Mouse (Mus musculus): ENCODE data around the gene Gm20388. TPM values are rescaled to one million over a fixed set of nuclear protein-coding genes. Genes with fewer than 3 reads are reported as not detected.

The Gm20388 gene
- total RNA-seq, 2 experiments from 2014 or later, result 2.2 to 7.6 TPM

DNA sequence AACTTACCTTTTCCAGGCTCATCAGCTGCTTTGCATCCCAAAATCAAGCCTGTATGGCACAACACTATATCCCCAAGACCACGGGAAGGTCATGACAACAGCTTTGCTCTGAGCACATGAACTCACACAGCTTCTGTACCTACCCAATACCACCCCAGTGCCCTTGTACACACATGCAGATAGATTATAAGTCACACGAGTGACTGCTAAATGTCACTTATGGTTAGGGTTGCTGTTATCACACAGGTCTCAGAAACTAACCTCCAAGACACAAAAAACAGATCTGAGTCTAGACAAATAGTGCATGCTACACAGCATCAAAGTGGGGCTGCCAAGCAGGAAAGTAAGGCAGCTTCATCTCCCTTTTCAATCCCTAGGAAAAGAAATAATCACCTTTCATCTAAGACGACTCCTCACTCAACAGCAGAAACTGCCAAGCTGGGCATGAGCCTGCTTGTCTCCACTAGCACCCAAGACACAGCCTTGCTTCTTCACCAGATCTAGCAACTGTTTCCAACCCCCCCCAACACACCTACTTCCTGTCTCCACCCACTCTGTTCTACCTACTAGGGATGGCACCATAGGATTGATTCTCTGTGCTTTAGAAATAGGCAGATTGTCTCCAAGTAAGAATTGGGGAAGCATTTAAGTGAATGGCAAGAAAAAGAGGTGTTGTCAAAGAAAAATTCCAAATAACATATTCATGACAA is 3043.6 kb downstream of the Gm20388 start:
- no peak for DNase-seq (ENCODE audit: low spot score in 2 of 2)
- H3K27ac ChIP-seq, result peak overlapping the region; percentile 21; the same call in 1 of the 2 replicates
- H3K4me3 ChIP-seq, result no peak overlapping the region
- TF ChIP-seq CTCF (conservative IDR thresholded peaks at IDR 0.05), result no peak

DNA sequence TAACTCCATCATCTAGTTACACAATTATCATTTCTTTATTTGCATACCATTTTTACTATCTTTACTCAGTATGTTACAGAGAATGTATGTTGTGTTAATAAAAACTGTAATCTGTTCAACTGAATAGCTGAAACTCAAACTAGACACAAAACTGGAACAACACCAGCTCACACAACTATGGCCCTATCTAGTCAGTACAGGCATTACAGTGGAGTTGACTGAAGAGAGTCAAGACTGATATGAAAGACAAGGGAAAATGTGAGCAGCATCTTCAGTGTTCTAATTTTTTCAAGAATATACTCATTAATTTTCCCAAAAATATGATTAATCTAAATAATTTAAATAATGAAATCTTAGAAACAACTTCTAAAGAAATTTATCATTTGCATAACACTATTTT is 3044.6 kb downstream of the Gm20388 start:
- peak overlapping the region; percentile 55 for H3K27ac ChIP-seq
- DNase-seq (ENCODE audit: low spot score in 2 of 2), result no peak
- no peak overlapping the region for H3K4me3 ChIP-seq
- no peak for TF ChIP-seq CTCF (conservative IDR thresholded peaks at IDR 0.05)

DNA sequence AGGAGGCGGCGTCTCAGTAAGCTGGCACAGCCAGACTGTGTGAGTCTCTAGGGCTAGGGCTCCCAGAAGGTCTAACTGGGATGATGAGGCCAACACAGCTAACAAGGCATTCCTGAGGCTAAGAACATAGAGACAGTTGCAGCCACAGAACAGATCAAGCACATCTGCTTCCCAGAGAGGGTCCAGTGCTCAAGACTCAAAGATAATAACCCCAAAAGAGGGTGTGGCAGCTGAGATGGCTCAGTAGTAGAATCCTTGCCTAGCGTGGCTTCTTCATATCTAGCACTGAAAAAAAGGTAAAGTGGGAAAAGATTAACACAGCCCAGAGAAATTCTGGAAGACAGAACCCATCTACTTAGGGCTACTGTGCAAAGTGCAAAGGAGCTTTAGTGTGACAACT is 3045.4 kb downstream of the Gm20388 start:
- no peak for TF ChIP-seq CTCF (conservative IDR thresholded peaks at IDR 0.05)
- Histone ChIP-seq H3K4me3 (no peak overlapping the region), H3K27ac (peak overlapping the region; percentile 55; the same call in 1 of the 2 replicates)
- DNase-seq (ENCODE audit: low spot score in 2 of 2), result no peak

DNA sequence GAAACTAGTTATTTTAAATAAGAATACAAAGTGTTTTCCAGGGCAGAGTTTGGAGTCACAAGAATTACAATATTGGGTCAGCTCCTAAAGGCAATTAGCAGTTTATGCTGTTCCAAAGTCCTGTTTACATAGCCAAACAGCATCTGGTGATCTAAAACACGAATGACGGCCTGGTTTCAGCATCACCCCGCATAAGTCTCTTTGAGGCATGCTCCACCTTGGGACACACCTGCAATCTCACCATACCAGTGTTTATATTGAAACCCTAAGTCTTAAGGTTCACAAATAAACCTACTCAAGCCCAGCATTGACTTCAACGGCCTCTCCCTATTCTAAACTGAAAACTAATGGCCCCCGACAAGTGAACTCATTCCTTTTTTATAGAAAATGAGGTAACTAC is 3049.7 kb downstream of the Gm20388 start:
- Histone ChIP-seq H3K27ac (peak overlapping the region; percentile 39; the same call in 1 of the 2 replicates), H3K4me3 (no peak overlapping the region)
- TF ChIP-seq CTCF (conservative IDR thresholded peaks at IDR 0.05), result no peak
- no peak for DNase-seq (ENCODE audit: low spot score in 2 of 2)

DNA sequence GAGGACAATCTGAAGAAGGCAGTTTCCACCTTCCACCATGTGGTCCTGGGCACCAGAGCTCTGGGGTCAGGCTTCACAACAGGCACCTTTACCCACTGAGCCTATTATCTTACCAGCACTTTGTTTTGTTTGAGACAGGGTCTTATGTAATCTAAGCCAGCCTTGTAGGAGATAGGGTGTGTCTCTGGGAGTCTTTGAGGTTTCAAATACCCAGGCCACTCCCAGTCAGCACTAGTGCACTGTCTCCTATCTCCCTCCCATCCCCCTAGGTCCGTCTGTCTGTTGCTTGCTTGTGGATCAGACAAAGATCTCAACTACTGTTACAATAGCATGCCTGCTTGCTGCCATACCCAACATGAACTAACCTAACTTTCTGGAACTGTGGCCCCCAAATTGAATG is 3050.3 kb downstream of the Gm20388 start:
- no peak for TF ChIP-seq CTCF (conservative IDR thresholded peaks at IDR 0.05)
- DNase-seq (ENCODE audit: low spot score in 2 of 2), result no peak
- H3K27ac ChIP-seq, result peak overlapping the region; percentile 39; the same call in 1 of the 2 replicates
- H3K4me3 ChIP-seq, result no peak overlapping the region

DNA sequence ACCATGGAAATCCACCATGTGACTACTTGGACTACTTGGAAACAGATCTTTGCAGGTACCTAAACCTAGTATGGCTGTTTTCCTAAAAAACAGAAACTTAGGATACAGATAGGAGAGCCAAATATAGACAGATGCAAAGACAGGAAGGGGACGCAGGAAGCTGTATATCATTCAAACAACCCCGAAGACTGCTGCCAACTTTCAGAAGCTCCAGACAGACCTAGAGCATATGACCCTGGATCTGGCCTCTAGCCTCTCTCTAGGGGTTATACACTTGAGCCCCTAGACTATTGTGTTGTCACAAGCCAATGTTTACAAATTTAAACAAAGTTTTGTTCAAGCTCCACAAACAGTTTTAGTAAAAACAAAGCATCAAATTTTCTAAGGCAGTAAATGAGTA is 3050.8 kb downstream of the Gm20388 start:
- Histone ChIP-seq H3K27ac (no peak overlapping the region), H3K4me3 (no peak overlapping the region)
- no peak for DNase-seq (ENCODE audit: low spot score in 2 of 2)
- no peak for TF ChIP-seq CTCF (conservative IDR thresholded peaks at IDR 0.05)

DNA sequence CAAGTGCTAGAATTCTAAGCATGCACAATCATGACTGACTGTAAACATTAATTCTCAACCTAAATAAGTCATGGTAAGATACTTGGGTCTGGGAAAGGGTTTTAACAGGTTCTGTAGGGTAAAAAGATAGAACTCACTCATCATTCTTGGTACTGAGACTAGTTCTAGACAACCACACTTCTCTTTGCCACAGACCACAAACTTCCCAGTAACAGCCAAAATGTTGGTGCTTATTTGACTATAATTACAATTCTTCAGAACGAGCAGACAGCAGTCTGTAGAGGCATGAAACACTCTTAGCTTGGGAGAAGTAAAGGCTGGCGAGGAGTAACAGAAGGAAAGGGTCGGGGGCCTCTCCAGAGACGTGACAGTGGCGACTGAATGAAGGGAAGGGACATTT is 3051.4 kb downstream of the Gm20388 start:
- TF ChIP-seq CTCF (conservative IDR thresholded peaks at IDR 0.05), result no peak
- Histone ChIP-seq H3K4me3 (no peak overlapping the region), H3K27ac (no peak overlapping the region)
- no peak for DNase-seq (ENCODE audit: low spot score in 2 of 2)

DNA sequence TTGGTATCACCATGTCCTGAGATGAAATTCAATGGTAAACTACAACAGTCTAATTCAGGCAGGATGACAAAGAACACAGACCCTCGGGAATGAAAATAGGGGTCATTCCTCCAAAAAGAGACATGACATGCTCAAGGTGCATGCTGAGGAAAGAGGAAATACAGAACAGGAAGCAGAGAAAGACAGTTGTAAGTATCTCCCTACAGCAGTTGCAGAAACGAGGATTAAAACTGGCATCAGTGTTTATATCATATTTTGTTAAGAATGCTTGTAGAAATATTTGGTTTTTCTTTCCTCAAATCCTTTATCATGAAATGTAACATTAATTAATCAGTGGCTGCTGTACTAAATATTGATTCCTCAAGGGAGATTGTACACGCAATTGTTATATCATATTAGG is 3056.0 kb downstream of the Gm20388 start:
- TF ChIP-seq CTCF (conservative IDR thresholded peaks at IDR 0.05), result no peak
- DNase-seq (ENCODE audit: low spot score in 2 of 2), result no peak
- Histone ChIP-seq H3K27ac (peak overlapping the region; percentile 11; the same call in 1 of the 2 replicates), H3K4me3 (no peak overlapping the region)

DNA sequence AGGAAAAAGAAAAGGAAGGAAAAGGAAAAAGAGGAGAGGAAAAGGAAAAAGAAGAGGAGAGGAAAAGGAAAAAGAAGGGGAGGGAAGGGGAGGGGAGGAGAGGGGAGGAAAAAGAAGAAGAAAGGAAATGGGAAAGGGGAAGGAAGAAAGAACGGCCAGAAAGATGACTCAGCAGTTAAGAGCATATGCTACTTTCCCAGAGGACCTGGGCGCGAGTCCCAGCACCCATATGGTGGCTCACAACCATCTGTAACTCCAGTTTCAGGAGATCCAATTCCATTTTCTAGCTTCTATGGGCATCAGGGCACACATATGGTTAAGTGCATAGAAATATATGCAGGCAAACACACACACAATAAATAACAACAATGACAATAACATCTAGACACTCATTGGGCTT is 3057.5 kb downstream of the Gm20388 start:
- no peak overlapping the region for H3K4me3 ChIP-seq
- DNase-seq (ENCODE audit: low spot score in 2 of 2), result peak in 1 of 2 experiments; percentile 33
- no peak for TF ChIP-seq CTCF (conservative IDR thresholded peaks at IDR 0.05)
- no peak overlapping the region for H3K27ac ChIP-seq

DNA sequence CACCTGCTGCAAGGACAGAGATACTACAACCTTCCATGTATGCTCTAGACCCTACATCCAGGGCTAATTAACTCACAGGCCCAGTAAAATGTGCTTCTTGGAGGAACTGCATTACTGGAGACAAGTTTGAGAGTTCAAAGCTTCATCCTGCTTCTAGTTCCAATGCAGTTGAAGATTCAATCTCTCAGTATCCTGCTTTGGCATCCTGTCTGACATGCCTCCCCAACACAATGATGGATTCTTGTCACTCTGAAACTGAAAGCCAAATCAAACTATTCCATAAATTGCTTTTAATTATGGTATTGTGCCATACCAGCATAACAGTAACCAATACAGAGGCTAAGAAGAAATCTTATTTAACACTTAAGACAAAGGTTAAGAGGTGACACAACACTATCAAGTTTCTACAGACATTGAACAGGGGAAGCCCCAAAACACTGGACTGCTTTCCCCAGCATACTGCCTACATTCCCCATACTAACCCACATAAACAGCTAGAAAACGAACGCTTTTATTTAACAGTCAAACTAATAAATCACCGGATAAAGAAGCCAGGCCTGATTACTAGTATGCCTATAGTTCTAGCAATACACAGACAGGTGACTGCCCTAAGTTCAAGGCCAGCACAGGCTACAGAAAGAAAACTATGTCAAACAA is 3059.5 kb downstream of the Gm20388 start:
- no peak for TF ChIP-seq CTCF (conservative IDR thresholded peaks at IDR 0.05)
- H3K4me3 ChIP-seq, result no peak overlapping the region
- no peak overlapping the region for H3K27ac ChIP-seq
- DNase-seq (ENCODE audit: low spot score in 2 of 2), result no peak

DNA sequence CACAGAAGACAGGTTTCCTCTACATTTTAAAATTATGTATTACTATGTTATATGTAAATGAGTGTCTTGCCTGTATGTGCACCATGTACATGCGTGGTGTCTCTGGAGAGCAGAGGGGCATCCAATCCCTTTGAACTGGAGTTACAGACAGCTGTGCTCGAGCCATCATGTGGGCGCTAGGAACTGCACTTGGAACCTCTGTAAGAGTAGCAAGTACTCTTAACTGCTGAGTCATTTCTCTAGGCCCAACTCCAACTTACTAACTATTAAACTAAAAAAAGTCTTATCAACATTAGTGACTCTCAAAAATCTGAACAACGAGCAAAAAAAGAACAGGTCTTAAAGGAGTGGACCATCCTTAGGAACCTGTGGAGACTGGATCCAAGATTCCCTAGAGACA is 3065.4 kb downstream of the Gm20388 start:
- TF ChIP-seq CTCF (conservative IDR thresholded peaks at IDR 0.05), result no peak
- H3K27ac ChIP-seq, result no peak overlapping the region
- DNase-seq (ENCODE audit: low spot score in 2 of 2), result no peak
- no peak overlapping the region for H3K4me3 ChIP-seq

DNA sequence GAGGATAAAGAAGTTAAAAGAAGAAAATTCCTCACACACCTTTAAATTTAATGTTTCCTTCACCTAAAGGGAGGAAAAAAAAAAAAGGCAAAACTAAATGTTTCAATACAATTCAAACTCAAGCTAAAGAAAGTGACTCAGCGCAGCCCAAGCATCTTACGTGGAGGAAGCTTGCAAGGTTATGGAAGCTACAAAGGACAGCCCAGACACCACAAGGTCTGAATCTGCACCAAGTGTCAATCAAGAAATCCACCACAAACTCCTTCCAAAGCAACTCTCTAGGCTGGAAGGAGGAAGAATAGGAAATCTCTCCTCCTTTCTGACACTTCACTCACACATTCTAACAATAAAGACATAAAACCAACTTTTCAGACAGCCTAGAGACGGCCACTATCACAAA is 3068.8 kb downstream of the Gm20388 start:
- no peak for TF ChIP-seq CTCF (conservative IDR thresholded peaks at IDR 0.05)
- no peak overlapping the region for H3K27ac ChIP-seq

DNA sequence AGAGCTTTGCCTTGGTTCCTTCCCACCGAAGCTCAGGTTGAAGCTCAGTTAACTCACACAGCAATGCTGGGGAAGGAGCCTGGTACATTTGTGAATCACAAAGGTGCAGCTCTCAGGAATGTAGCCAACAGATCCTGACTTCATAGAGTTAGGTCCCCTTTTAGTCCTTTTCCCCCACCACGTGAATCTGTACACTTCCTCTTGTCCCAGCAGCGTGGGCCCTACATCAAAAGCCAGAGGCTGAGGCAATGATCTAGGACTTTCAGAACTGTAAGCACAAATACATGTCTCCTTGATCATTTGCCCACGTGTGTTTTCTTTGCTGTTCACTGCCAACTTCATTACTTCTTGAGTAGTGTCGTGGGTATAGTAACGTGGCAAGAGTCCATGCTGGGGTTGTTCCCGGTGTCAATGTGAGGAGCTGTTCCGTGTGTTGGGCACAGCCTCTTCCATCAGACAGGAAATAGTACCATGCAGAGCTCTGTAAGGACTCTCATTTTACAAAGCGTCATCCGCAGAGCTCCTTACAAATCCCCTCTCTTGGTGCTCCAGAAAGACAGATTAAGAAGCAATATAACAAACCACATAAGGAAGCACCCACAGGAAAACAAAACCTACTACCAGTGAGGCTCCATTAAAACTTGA is 3069.3 kb downstream of the Gm20388 start:
- DNase-seq (ENCODE audit: low spot score in 2 of 2), result no peak
- TF ChIP-seq CTCF (conservative IDR thresholded peaks at IDR 0.05), result no peak
- Histone ChIP-seq H3K27ac (no peak overlapping the region), H3K4me3 (no peak overlapping the region)

More for the DNA sequence above, 3068.8 kb downstream of the Gm20388 start:
- H3K4me3 ChIP-seq, result no peak overlapping the region
- no peak for DNase-seq (ENCODE audit: low spot score in 2 of 2)
